Mouse (Mus musculus): ENCODE measurements around the gene Olfr875. TPM values are rescaled to one million over a fixed set of nuclear protein-coding genes. Genes with fewer than 3 reads are reported as not detected.
A peak's percentile ranks its signal among the peaks of the same experiment; 100 is the strongest.
"Not testable (repeated sequence)": the region's sequence is repeated elsewhere in the genome, so short reads cannot be mapped to it uniquely, and the experiment has no call there.

The Olfr875 gene
- polyA plus RNA-seq (2015; fragmentation: Nextera tagmentation; extraction: Ambion mirVana), result not detected in 2 replicates

- Histone ChIP-seq H3K27ac (replicated peaks) (no peak within 1 kb of the TSS), H3K9ac (no peak within 1 kb of the TSS), H3K9me3 (no peaks in the 10 kb centered on the region), H3K4me2 (no peak within 1 kb of the TSS), H3K4me1 (replicated peaks) (no peaks in the 10 kb centered on the region), H3K27me3 (no peaks in the 10 kb centered on the region), H3K36me3 (no peaks in the 10 kb centered on the region), H3K4me3 (no peak within 1 kb of the TSS)
- no peak for ATAC-seq (ENCODE audit: low read depth)
- 17% methylated on average over 2 of the region's 2 CpGs for WGBS
Observed at GRCm38 (mm10) chr9:37771759-37772158, at the start of gene Olfr875. Olfr875 (plus strand) TSS chr9:37771857.

GRCm38 (mm10) chr9:37734310-37734709 is 37.3 kb upstream of the Olfr875 start:
- Histone ChIP-seq H3K4me1 (replicated peaks) (no peaks in the 10 kb centered on the region), H3K4me3 (no peak overlapping the region), H3K9me3 (no peaks in the 10 kb centered on the region), H3K27ac (replicated peaks) (no peak overlapping the region), H3K9ac (no peak overlapping the region), H3K36me3 (no peaks in the 10 kb centered on the region), H3K4me2 (no peak overlapping the region), H3K27me3 (no peaks in the 10 kb centered on the region)
- no peak for ATAC-seq (ENCODE audit: low read depth)
- 95% methylated on average over 1 of the region's 1 CpGs for WGBS

- Histone ChIP-seq H3K9ac (no peak within 1 kb of the TSS), H3K9me3 (no peaks in the 10 kb centered on the region), H3K36me3 (no peaks in the 10 kb centered on the region), H3K4me1 (replicated peaks) (no peaks in the 10 kb centered on the region), H3K27me3 (no peaks in the 10 kb centered on the region), H3K4me2 (no peak within 1 kb of the TSS), H3K27ac (replicated peaks) (no peak within 1 kb of the TSS), H3K4me3 (no peak within 1 kb of the TSS)
- ATAC-seq (ENCODE audit: low read depth), result no peak
Observed at GRCm38 (mm10) chr9:37744806-37745205, 26.9 kb upstream of the Olfr875 start, which contains the start of gene Olfr874. Olfr874 (plus strand) TSS chr9:37745106.

- H3K36me3 ChIP-seq, result no peaks in the 10 kb centered on the region
- H3K27me3 ChIP-seq, result no peaks in the 10 kb centered on the region
- H3K4me3 ChIP-seq, result no peak overlapping the region
- peaks cover 9% of the 10 kb centered on the region for H3K4me1 ChIP-seq (replicated peaks)
- H3K27ac ChIP-seq (replicated peaks), result no peak overlapping the region
- H3K4me2 ChIP-seq, result no peak overlapping the region
- WGBS, result 43% methylated on average over 7 of the region's 7 CpGs
- ATAC-seq (ENCODE audit: low read depth), result no peak; the same call in 1 of the 2 replicates
- no peak overlapping the region for H3K9ac ChIP-seq
- no peaks in the 10 kb centered on the region for H3K9me3 ChIP-seq
Observed at GRCm38 (mm10) chr9:37750319-37751075, 21.2 kb upstream of the Olfr875 start.

GRCm38 (mm10) chr9:37751467-37751866 is 20.2 kb upstream of the Olfr875 start:
- ATAC-seq (ENCODE audit: low read depth), result no peak
- H3K27ac ChIP-seq (replicated peaks), result no peak overlapping the region
- no peak overlapping the region for H3K4me3 ChIP-seq
- WGBS, result 66% methylated on average over 2 of the region's 2 CpGs
- H3K9ac ChIP-seq, result no peak overlapping the region
- H3K4me1 ChIP-seq (replicated peaks), result peaks cover 9% of the 10 kb centered on the region
- H3K27me3 ChIP-seq, result no peaks in the 10 kb centered on the region
- H3K36me3 ChIP-seq, result no peaks in the 10 kb centered on the region
- H3K4me2 ChIP-seq, result no peak overlapping the region
- H3K9me3 ChIP-seq, result no peaks in the 10 kb centered on the region

GRCm38 (mm10) chr9:37752006-37752405 is 19.7 kb upstream of the Olfr875 start:
- no peak for ATAC-seq (ENCODE audit: low read depth)
- H3K9ac ChIP-seq, result no peak overlapping the region
- H3K9me3 ChIP-seq, result no peaks in the 10 kb centered on the region
- no peak overlapping the region for H3K4me2 ChIP-seq
- no peaks in the 10 kb centered on the region for H3K36me3 ChIP-seq
- peaks cover 9% of the 10 kb centered on the region for H3K4me1 ChIP-seq (replicated peaks)
- WGBS, result 78% methylated on average over 4 of the region's 4 CpGs
- H3K4me3 ChIP-seq, result no peak overlapping the region
- H3K27me3 ChIP-seq, result no peaks in the 10 kb centered on the region
- H3K27ac ChIP-seq (replicated peaks), result no peak overlapping the region

GRCm38 (mm10) chr9:37761728-37762127 is 9.9 kb upstream of the Olfr875 start:
- H3K36me3 ChIP-seq, result no peaks in the 10 kb centered on the region
- H3K9ac ChIP-seq, result no peak overlapping the region
- 79% methylated on average over 2 of the region's 2 CpGs for WGBS
- H3K4me2 ChIP-seq, result no peak overlapping the region
- H3K4me1 ChIP-seq (replicated peaks), result no peaks in the 10 kb centered on the region
- H3K27ac ChIP-seq (replicated peaks), result no peak overlapping the region
- H3K4me3 ChIP-seq, result no peak overlapping the region
- no peaks in the 10 kb centered on the region for H3K9me3 ChIP-seq
- no peak for ATAC-seq (ENCODE audit: low read depth)
- no peaks in the 10 kb centered on the region for H3K27me3 ChIP-seq

- Histone ChIP-seq H3K9ac (no peak overlapping the region), H3K4me3 (no peak overlapping the region), H3K27ac (replicated peaks) (no peak overlapping the region), H3K4me1 (replicated peaks) (no peaks in the 10 kb centered on the region), H3K36me3 (no peaks in the 10 kb centered on the region), H3K4me2 (no peak overlapping the region), H3K27me3 (no peaks in the 10 kb centered on the region), H3K9me3 (no peaks in the 10 kb centered on the region)
- no peak for ATAC-seq (ENCODE audit: low read depth)
- 72% methylated on average over 2 of the region's 2 CpGs for WGBS
Observed at GRCm38 (mm10) chr9:37762541-37762940, 9.1 kb upstream of the Olfr875 start.

GRCm38 (mm10) chr9:37770661-37771060 is 996 bp upstream of the Olfr875 start:
- 75% methylated on average over 2 of the region's 2 CpGs for WGBS
- Histone ChIP-seq H3K4me1 (replicated peaks) (no peaks in the 10 kb centered on the region), H3K9me3 (no peaks in the 10 kb centered on the region), H3K36me3 (no peaks in the 10 kb centered on the region), H3K27ac (replicated peaks) (no peak overlapping the region), H3K4me2 (no peak overlapping the region), H3K9ac (no peak overlapping the region), H3K27me3 (no peaks in the 10 kb centered on the region), H3K4me3 (no peak overlapping the region)
- no peak for ATAC-seq (ENCODE audit: low read depth)

GRCm38 (mm10) chr9:37782766-37783260 is 11.2 kb downstream of the Olfr875 start:
- H3K4me3 ChIP-seq, result peak overlapping the region; percentile 30
- peak overlapping the region; percentile 65 for H3K9ac ChIP-seq
- H3K4me1 ChIP-seq (replicated peaks), result peaks cover 7% of the 10 kb centered on the region
- no peaks in the 10 kb centered on the region for H3K36me3 ChIP-seq
- peak; percentile 82 for ATAC-seq (ENCODE audit: low read depth)
- peak overlapping the region; percentile 64 for H3K27ac ChIP-seq (replicated peaks)
- no peaks in the 10 kb centered on the region for H3K9me3 ChIP-seq
- H3K27me3 ChIP-seq, result no peaks in the 10 kb centered on the region
- peak overlapping the region; percentile 59 for H3K4me2 ChIP-seq
- 1% methylated on average over 7 of the region's 7 CpGs for WGBS

- H3K4me1 ChIP-seq (replicated peaks); H3K27ac ChIP-seq (replicated peaks); H3K36me3 ChIP-seq; H3K27me3 ChIP-seq; H3K9me3 ChIP-seq: not testable (repeated sequence)
- WGBS, result 49% methylated on average over 11 of the region's 15 CpGs
- ATAC-seq (ENCODE audit: low read depth), result peak; percentile 85
- peak overlapping the region; percentile 65; the same call in 1 of the 2 replicates for H3K9ac ChIP-seq
- H3K4me2 ChIP-seq, result peak overlapping the region; percentile 59
- peak overlapping the region; percentile 30 for H3K4me3 ChIP-seq
Observed at GRCm38 (mm10) chr9:37783394-37784387, 12.0 kb downstream of the Olfr875 start.

- no peak overlapping the region for H3K4me3 ChIP-seq
- no peaks in the 10 kb centered on the region for H3K36me3 ChIP-seq
- no peaks in the 10 kb centered on the region for H3K27me3 ChIP-seq
- peaks cover 7% of the 10 kb centered on the region for H3K4me1 ChIP-seq (replicated peaks)
- H3K9ac ChIP-seq, result no peak overlapping the region
- H3K4me2 ChIP-seq, result no peak overlapping the region
- 82% methylated on average over 2 of the region's 2 CpGs for WGBS
- H3K9me3 ChIP-seq, result no peaks in the 10 kb centered on the region
- no peak for ATAC-seq (ENCODE audit: low read depth)
- no peak overlapping the region for H3K27ac ChIP-seq (replicated peaks)
Observed at GRCm38 (mm10) chr9:37786411-37786810, 14.8 kb downstream of the Olfr875 start.

Data from neural tube, embryonic 13.5 days (tissue).